Mouse (Mus musculus) heart, postnatal 0 days (tissue): ENCODE measurements around the gene Zfp800. TPM values are rescaled to one million over a fixed set of nuclear protein-coding genes. Genes with fewer than 3 reads are reported as not detected.

Experiments used
- ATAC-seq: fragments of 200-750 bp; cut with Nextera tagmentation; 2 replicates; pipeline ENCODE4 v1.8.0; 2017; ENCODE audit warnings: low read depth, moderate number of reproducible peaks, moderate library complexity; ENCODE audit not compliant: insufficient read depth
- DNase-seq: peaks from one replicate; pipeline ENCODE4 v3.0.0-alpha.2; 2016; ENCODE audit warnings: low spot score
- H3K27ac ChIP-seq: fragments of 300-500 bp; sonication (generic); 2 replicates; pipeline ENCODE4 v1.5.1; 2014; ENCODE audit warnings: low read depth, mild to moderate bottlenecking
- H3K27me3 ChIP-seq: fragments of 300-500 bp; sonication (generic); 2 replicates; pipeline ENCODE4 v1.6.1; 2014; ENCODE audit warnings: low read length, mixed read lengths; ENCODE audit not compliant: control insufficient read depth, insufficient read depth
- H3K36me3 ChIP-seq: fragments of 300-500 bp; sonication (generic); replicated peaks from 2 replicates; pipeline ENCODE4 v1.6.1; 2014; ENCODE audit warnings: low read length, mixed read lengths; ENCODE audit not compliant: control insufficient read depth, insufficient read depth
- H3K4me1 ChIP-seq: fragments of 300-500 bp; sonication (generic); 2 replicates; pipeline ENCODE4 v1.6.1; 2014; ENCODE audit warnings: antibody characterized with exemption; ENCODE audit not compliant: control insufficient read depth, insufficient read depth
- H3K4me2 ChIP-seq: fragments of 300-500 bp; sonication (generic); 2 replicates; pipeline ENCODE4 v1.6.1; 2014; ENCODE audit warnings: low read depth, mild to moderate bottlenecking, low read length, moderate library complexity
- H3K4me3 ChIP-seq: fragments of 300-500 bp; sonication (generic); 2 replicates; pipeline ENCODE4 v1.5.1; 2014; ENCODE audit warnings: low read depth, low read length
- H3K9ac ChIP-seq: fragments of 300-500 bp; sonication (generic); replicated peaks from 2 replicates; pipeline ENCODE4 v1.6.1; 2014; ENCODE audit warnings: low read depth, low read length, mixed read lengths
- H3K9me3 ChIP-seq: fragments of 300-500 bp; sonication (generic); replicated peaks from 2 replicates; pipeline ENCODE4 v1.6.1; 2016; ENCODE audit warnings: low read length; ENCODE audit not compliant: control insufficient read depth
- CTCF ChIP-seq: IDR thresholded peaks from 2 replicates; pipeline ENCODE4 v1.5.1; 2016; ENCODE audit warnings: antibody characterized with exemption, control low read depth, low read depth
- EP300 ChIP-seq: IDR thresholded peaks from 2 replicates; pipeline ENCODE4 v1.6.1; 2016; ENCODE audit warnings: antibody characterized with exemption, low read depth
- WGBS: fragments of 180-500 bp; shearing (Covaris S2); extraction: QIAGEN DNeasy Blood & Tissue Kit; methylation state at CpG from one replicate; pipeline ENCODE4 v1.1.7; 2014; 5-methylcytosine and 5-hydroxymethylcytosine counted together
- polyA plus RNA-seq: library from polyadenylated mRNA; unstranded; fragments of >200 nt; fragmentation: Nextera tagmentation; extraction: Ambion mirVana; gene quantifications from 2 replicates; pipeline ENCODE4 v1.2.1, GENCODE M21; 2015
- total RNA-seq: library from RNA; depleted of rRNA; stranded (reverse); fragments of >200 nt; gene quantifications from 2 replicates; pipeline ENCODE4 v1.2.3, GENCODE M21; 2014; ENCODE audit warnings: low replicate concordance

The Zfp800 gene
- total and polyA plus RNA-seq, 2 experiments from 2014 or later, result 11.0 to 18.6 TPM

GRCm38 (mm10) chr6:28421469-28422000 is 23.7 kb upstream of the Zfp800 start:
- under 1% methylated on average over 27 of the region's 27 CpGs for WGBS
- ATAC-seq, result peak; percentile 77

DNA sequence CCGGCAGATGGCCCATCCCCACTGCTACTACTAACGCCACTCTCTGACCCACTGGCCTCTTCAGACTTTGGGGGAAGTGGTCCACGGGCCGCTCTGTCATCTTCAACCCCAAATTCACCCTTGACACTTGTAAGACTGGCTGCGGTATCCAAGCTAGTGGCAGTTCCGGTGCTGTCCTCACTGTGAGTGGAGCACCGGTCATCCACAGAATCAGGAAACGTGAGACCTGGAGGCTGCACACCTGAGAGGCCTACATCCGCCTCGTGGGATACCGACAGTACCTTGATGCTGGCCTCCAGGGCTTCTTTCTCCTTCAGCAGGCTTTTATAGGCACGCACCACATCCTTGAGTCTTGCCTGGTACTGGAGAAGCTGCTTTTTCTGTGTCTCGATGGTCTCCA is 23.1 kb upstream of the Zfp800 start:
- no peak for DNase-seq
- Histone ChIP-seq H3K27ac (peak overlapping the region; percentile 57), H3K4me2 (peak overlapping the region; percentile 82), H3K27me3 (no peaks in the 10 kb centered on the region), H3K4me1 (peaks cover 40% of the 10 kb centered on the region), H3K4me3 (peak overlapping the region; percentile 72), H3K9ac (peak overlapping the region; percentile 63), H3K9me3 (no peaks in the 10 kb centered on the region), H3K36me3 (peaks cover 35% of the 10 kb centered on the region)
- WGBS, result 17% methylated on average over 13 of the region's 13 CpGs
- no peak for ATAC-seq
- TF ChIP-seq EP300, result no peak
- TF ChIP-seq CTCF, result no peak

More at GRCm38 (mm10) chr6:28421469-28422000, 23.7 kb upstream of the Zfp800 start:
- H3K36me3 ChIP-seq, result peaks cover 38% of the 10 kb centered on the region
- H3K9me3 ChIP-seq, result no peaks in the 10 kb centered on the region
- DNase-seq, result peak; percentile 92
- TF ChIP-seq CTCF (peak; percentile 55), EP300 (no peak)
- no peaks in the 10 kb centered on the region for H3K27me3 ChIP-seq
- peak overlapping the region; percentile 63 for H3K9ac ChIP-seq
- peak overlapping the region; percentile 72 for H3K4me3 ChIP-seq
- H3K4me1 ChIP-seq, result peaks cover 40% of the 10 kb centered on the region
- H3K4me2 ChIP-seq, result peak overlapping the region; percentile 82
- peak overlapping the region; percentile 57 for H3K27ac ChIP-seq

- Histone ChIP-seq H3K4me2 (peak overlapping the region; percentile 82), H3K4me1 (peaks cover 40% of the 10 kb centered on the region), H3K4me3 (peak overlapping the region; percentile 72), H3K27ac (no peak overlapping the region), H3K36me3 (peaks cover 34% of the 10 kb centered on the region), H3K27me3 (no peaks in the 10 kb centered on the region), H3K9ac (peak overlapping the region; percentile 63), H3K9me3 (no peaks in the 10 kb centered on the region)
- DNase-seq, result no peak
- no peak for ATAC-seq
- TF ChIP-seq CTCF, result no peak
- no peak for TF ChIP-seq EP300
- 77% methylated on average over 17 of the region's 17 CpGs for WGBS
These were observed 22.6 kb upstream of the Zfp800 start for GRCm38 (mm10) chr6:28420361-28420760.

DNA sequence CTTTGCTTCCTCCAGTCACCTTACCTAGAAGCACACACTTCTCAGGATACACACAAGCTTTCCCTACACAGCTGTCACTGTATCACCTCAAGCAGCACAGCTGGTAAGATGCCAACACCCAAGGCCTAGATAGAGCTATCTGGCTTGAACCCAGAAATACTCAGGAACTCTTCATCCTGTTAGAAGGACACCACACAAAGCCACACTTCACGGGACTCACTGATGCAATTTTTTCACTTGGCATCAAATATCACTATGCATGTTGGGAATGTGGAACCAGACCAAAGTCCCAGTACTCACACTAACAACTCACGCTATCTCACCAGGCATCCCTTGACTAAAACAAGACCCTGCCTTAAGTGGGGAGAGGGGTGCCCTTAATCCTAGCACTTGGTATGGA is 21.9 kb upstream of the Zfp800 start:
- H3K27me3 ChIP-seq, result no peaks in the 10 kb centered on the region
- peak overlapping the region; percentile 82 for H3K4me2 ChIP-seq
- no peak overlapping the region for H3K4me3 ChIP-seq
- no peaks in the 10 kb centered on the region for H3K9me3 ChIP-seq
- no peak for DNase-seq
- ATAC-seq, result no peak
- TF ChIP-seq EP300 (no peak), CTCF (no peak)
- WGBS, result 25% methylated on average over 2 of the region's 2 CpGs
- no peak overlapping the region for H3K27ac ChIP-seq
- no peak overlapping the region for H3K9ac ChIP-seq
- H3K36me3 ChIP-seq, result peaks cover 33% of the 10 kb centered on the region
- H3K4me1 ChIP-seq, result peaks cover 35% of the 10 kb centered on the region

DNA sequence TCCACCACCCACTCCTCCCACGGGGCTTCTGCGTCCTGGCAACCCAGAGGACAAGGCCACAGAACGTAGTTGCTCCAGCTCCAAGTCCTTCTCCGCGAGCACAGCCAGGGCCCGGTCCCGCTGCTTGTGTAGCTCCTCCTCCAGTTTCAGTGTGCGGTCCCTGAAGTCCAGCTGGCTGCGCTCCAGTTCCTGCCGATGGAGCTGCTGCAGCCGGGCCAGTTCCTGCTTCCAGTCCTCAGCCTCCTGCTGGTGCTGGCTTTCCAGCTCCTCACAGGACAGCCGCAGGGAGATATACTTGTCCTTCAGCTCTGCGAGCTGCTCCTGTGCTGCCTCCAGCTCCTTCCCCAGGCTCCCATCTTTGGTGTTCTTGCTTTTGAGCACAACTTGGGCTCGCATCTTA is 20.6 kb upstream of the Zfp800 start:
- H3K4me3 ChIP-seq, result peak overlapping the region; percentile 31
- H3K36me3 ChIP-seq, result peaks cover 33% of the 10 kb centered on the region
- no peaks in the 10 kb centered on the region for H3K27me3 ChIP-seq
- H3K27ac ChIP-seq, result peak overlapping the region; percentile 86
- TF ChIP-seq EP300 (no peak), CTCF (0 out of 2 replicates have a peak, but pooled peaks have one; percentile 5)
- H3K9ac ChIP-seq, result 0 out of 2 replicates have a peak overlapping the region, but pooled peaks have one; percentile 27
- peak overlapping the region; percentile 50 for H3K4me2 ChIP-seq
- WGBS, result 45% methylated on average over 14 of the region's 14 CpGs
- H3K4me1 ChIP-seq, result peaks cover 29% of the 10 kb centered on the region
- no peaks in the 10 kb centered on the region for H3K9me3 ChIP-seq
- DNase-seq (peak; percentile 76), ATAC-seq (peak; percentile 22)

GRCm38 (mm10) chr6:28416981-28417380 is 19.2 kb upstream of the Zfp800 start:
- WGBS, result 51% methylated on average over 4 of the region's 4 CpGs
- H3K36me3 ChIP-seq, result peaks cover 33% of the 10 kb centered on the region
- H3K27me3 ChIP-seq, result no peaks in the 10 kb centered on the region
- H3K9ac ChIP-seq, result no peak overlapping the region
- H3K9me3 ChIP-seq, result no peaks in the 10 kb centered on the region
- TF ChIP-seq EP300, result no peak
- TF ChIP-seq CTCF, result no peak
- peak overlapping the region; percentile 86 for H3K27ac ChIP-seq
- H3K4me1 ChIP-seq, result peaks cover 29% of the 10 kb centered on the region
- peak overlapping the region; percentile 50 for H3K4me2 ChIP-seq
- ATAC-seq (no peak), DNase-seq (peak; percentile 28)
- H3K4me3 ChIP-seq, result no peak overlapping the region
